Mouse (Mus musculus): Measurements from ENCODE around the gene Nppc.

DNA sequence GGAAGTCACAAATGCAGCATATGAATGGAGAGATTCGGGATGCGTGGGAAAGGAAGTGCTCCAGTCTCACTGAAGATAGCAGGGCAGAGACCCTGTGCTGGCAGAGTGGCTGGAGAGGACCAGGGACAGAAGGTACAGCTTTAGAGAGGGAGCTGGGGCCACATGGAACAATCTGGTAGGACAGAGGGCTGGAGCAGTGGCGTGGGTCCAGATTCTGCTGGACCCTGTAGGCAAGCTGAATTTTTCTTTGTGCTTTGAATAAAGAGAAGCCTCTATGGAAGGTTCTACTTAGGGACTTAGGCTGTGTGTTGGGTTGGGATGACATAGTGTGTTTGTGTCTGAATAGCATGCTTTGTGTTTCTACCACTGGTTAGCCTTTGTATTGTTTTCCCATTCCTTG lies 35.1 kb upstream of the Nppc start:
- TF ChIP-seq POLR2A (IDR thresholded peaks at IDR 0.05; ENCODE audit: control insufficient read depth in 1 of 2, insufficient read depth in 1 of 2, low read depth in 1 of 2, low read length in 2 of 2, poor library complexity in 1 of 2) (no peak), POLR2AphosphoS2 (IDR thresholded peaks at IDR 0.05; ENCODE audit: low read length) (no peak), CTCF (IDR thresholded peaks at IDR 0.05 in 2 of 3, conservative IDR thresholded peaks at IDR 0.05 in 1 of 3; ENCODE audit: control insufficient read depth in 1 of 3, insufficient read depth in 1 of 3, low read depth in 2 of 3, low read length in 3 of 3, poor library complexity in 1 of 3, severe bottlenecking in 1 of 3) (no peak), KAT2A (conservative IDR thresholded peaks at IDR 0.05; ENCODE audit: low read depth, low read length) (no peak), NELFE (IDR thresholded peaks at IDR 0.05; ENCODE audit: low read depth, low read length) (no peak)
